Mouse (Mus musculus) heart, adult 18-20 months (tissue): Measurements from ENCODE around the gene Dhx34. TPM values are rescaled to one million over a fixed set of nuclear protein-coding genes. Genes with fewer than 3 reads are reported as not detected.
"Not testable (repeated sequence)": the region's sequence is repeated elsewhere in the genome, so short reads cannot be mapped to it uniquely, and the experiment has no call there.

ENCODE experiments used
- DNase-seq, 2 experiments: peaks; one replicate each; pipeline ENCODE4 v3.0.0; 2021 to 2022; ENCODE audit warnings: mixed read lengths in 1 of 2
- long read RNA-seq, 2 experiments: library from polyadenylated mRNA; stranded (forward); transcript quantifications; one replicate each; pipeline ENCODE4 v2.0.0; 2021
- total RNA-seq, 2 experiments: library from RNA; stranded (reverse); gene quantifications; 2 replicates each; pipeline ENCODE4 v1.2.3; 2021

Dhx34 gene
- 1 to 10 TPM; 8.4 to 8.6 TPM for total RNA-seq
- long read RNA-seq, experiment 1, full-length matches to known transcripts: 4 of 7 reads
- long read RNA-seq, experiment 1, partial matches to known transcripts: 3 of 7 reads
- long read RNA-seq, experiment 1, other reads (novel, unspliced or antisense): 0 of 7 reads
- long read RNA-seq, experiment 2, partial matches to known transcripts: 1 of 3 reads
- long read RNA-seq, experiment 2, other reads (novel, unspliced or antisense): 0 of 3 reads

GRCm38 (mm10) chr7:16221582-16222272 is at the start of gene Dhx34:
Dhx34 (minus strand) TSS chr7:16222037.
- peak; percentile 96 to 97 for DNase-seq

DNA sequence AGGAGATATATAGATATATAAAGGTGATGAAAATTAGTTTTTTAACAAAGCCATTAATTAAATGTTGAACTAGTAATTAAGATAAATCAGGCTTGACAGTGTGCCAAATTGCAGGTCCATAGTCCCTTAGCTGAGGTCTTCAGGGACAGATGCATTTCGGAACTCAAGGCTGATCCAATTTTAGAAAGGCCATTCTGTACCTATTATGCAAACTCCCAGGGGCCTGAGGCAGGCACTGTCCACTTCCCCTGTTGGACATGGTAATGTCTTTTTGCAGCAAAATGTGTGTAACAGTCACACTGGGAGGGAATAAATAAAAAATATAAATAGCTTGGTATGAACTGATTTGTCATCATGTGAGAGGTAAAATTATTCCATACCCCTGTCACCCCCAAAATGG is 49.3 kb upstream of the Dhx34 start:
- no peak for DNase-seq

DNA sequence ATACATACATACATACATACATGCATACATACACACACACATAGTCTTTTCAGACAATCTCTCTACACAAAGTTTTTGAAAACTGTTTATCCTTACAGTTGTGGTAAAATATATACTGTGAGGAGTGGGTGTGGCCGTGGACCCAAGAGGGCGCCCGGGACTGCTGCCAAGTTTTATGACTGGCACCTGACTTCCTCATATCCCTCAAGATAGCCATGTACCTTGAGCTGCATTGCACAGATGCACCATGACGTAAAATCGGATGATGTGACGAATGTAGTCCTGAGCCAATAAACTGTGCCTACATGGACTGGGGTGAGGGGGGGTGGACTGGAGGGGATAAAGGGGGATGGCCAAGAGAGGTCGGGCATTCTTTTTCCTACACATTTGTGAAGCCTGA is 44.8 kb upstream of the Dhx34 start:
- DNase-seq: not testable (repeated sequence)

DNA sequence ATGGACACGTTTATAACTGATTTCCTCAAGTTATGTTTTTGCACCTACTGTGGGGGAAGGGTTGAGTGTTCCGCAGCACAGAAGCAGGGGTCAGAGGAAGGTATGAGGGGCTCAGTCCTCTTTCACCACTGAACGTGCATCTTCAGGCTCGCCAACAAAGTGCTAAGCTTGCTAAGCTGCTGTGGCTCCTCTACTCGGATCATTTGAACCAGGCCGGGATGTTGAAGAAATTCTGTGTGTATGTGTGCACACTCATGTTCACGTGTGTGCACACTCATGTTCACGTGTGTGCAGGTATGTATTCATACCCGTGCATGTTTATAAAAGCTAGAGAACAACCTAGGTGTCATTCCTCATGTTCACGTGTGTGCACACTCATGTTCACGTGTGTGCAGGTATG is 44.0 kb upstream of the Dhx34 start:
- no peak for DNase-seq

DNA sequence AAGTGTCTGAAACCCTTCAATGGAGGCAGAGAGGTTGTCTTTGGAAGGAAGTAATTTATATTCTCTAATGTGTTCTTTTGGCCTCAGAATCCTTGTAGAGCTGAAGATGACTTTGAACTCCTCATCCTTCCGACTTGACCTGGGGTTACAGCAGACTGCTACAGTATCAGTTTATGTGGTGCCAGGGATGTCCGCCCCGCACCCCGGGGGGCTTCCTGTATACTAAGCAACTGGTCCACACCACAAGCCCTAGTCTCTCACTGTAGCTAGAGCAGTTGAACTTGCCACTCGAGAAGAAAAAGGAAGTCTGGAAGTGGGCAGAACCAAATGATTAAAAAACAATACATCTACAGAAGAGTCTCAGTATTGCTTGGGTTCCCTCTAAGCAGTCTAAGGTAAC is 42.0 kb upstream of the Dhx34 start:
- DNase-seq: no peak

- peak; percentile 72 to 90 for DNase-seq
Measured at GRCm38 (mm10) chr7:16263015-16263787, 41.4 kb upstream of the Dhx34 start.

- no peak for DNase-seq
Measured at GRCm38 (mm10) chr7:16261097-16261496, 39.3 kb upstream of the Dhx34 start.

DNA sequence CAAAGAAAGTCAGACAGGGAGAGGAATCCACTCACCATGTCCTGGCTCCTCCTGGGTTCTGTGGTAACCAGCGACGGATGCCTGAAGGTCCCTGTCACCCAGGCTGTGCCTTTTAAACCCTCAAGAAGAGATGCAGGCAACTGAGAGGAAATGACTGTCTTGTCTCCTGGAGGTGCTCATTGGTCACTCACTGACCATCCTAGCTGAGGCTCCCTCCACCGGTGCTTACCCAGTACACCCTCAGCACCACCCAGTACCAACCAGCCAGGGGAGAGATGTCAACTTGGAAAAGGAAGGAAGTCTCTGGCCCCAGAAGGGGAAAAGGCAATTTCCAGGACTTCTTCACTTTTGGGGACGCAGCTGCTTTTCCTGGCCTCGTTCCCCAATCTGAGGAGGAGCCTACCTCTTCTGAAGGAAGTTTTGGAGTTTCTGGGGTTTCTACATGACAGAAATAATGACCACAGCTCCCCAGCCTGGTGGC is 37.3 kb upstream of the Dhx34 start, which contains the start of gene C5ar1:
TSS of gene C5ar1 (minus strand) at position 431 of the 481 bp plus-strand sequence.
- peak in 1 of 2 experiments; percentile 71 for DNase-seq

DNA sequence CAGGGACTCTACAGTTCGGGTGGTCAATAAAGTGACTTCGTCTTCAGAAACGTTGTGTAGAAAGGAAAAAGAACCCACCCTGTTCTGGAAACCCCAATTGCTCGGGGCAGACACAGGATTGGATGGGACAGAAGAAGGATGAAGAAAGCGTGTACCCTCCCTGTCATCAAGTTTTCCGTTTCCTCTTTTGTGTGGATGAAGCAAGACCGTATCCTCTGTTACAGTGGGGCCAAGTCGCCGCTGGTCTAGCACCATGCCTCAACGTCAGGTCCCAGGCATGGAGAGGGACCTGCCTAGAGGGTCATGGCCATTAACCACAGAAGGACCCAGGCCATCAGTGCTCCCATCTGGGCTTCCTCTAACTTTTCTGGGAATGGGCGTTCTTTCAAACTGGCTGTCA is 36.0 kb upstream of the Dhx34 start:
- DNase-seq: peak in 1 of 2 experiments; percentile 64

GRCm38 (mm10) chr7:16255963-16256362 is 34.1 kb upstream of the Dhx34 start:
- not testable (repeated sequence) for DNase-seq

DNA sequence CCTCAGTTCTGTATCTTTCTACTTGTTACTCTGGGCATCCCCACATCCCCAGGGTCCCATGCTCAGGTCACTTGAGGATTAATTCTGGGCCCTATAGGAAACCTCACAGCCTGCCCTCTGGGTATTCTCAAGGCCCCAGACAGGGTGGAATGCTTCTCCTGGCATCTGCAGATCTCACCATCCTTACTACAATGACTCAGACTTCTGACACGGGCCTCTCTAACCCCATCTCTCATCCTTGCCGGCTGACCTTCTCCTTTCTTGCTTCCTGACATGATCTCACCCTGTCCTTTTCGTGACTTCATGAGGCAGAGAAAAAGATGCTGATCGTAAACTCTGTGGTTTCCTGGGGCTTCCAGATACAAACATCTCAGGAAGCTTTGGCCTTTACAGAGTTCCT is 32.4 kb upstream of the Dhx34 start:
- DNase-seq: peak in 1 of 2 experiments; percentile 64

- no peak for DNase-seq
Measured at GRCm38 (mm10) chr7:16250687-16251086, 28.9 kb upstream of the Dhx34 start.

DNA sequence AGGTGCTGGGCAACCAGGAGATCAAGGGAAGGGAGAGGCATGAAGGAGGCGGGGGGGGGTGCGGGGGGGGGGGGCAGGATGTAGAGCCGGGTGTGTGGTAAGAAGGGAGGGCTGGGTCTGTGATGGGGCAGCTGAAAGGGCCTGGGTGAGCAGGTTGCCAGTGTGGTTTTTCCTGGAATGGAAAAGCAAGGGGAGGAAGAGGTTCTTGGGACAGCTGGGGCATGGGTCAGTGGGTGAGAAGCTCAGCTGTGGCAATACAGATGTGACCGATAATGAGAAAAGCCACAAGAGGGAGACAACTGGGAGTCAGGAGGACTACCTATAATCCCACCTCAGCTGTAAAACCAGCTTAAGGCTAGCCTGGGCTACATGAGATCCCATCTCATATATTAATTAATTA is 24.1 kb upstream of the Dhx34 start:
- DNase-seq: no peak

DNA sequence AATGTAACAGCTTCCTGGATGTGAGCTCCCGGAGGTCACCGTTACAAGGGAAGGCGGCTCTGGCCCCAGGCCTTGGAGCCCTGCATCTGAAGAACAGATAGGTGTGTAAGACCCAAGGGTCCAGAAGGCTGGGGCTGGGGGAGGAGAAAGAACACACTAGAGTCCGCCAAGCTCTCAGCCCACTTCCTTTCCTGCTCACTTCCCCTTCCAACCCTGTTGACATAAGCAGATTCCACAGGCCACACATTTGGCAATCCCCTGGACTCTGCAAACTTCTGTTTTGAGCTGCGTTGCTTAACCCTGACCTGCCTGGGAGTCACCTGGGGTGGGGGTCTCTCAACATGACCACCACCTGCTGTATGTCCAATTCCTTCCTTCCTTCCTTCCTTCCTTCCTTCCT is 22.2 kb upstream of the Dhx34 start, which contains the start of gene C5ar2:
TSS of gene C5ar2 (minus strand) at position 88 of the 400 bp plus-strand sequence.
- peak in 1 of 2 experiments; percentile 72 for DNase-seq

DNA sequence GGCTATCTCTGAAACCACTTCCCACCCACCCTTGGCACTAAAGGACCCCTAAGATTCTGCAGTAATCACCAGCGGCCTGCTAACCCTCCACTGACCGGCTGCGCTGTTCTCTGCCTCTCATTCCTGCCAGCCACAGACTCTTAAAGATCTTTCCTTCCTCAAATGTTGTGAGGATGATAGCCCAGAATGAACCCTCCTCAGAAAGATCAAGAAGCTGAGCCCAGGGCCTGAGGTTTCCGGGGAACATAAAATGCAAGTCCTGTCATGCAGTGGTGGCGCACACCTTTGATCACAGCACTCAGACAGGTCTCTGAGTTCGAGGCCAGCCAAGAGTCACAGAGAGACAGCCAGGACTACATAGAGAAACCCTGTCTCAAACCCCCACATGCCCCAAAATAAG is 20.4 kb upstream of the Dhx34 start:
- no peak for DNase-seq

DNA sequence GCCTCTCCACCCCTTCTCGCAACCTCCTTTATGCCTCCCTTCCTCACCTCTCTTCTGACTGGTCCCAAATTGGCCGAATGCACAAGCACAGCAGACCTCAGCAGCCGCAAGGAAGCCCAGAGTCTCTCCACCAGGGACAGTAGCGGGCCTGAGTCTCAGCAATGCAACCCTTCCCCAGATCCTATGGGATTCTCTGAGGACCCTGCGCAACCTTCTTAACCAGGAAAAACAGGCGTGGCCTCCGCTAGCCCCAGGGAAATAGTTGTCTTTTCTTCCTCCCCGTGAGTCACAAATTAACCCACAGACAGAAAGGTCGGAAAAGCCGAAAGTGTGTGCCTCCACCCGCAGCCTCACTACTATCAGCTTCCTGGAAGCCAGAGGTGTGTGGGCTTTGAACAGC is 19.9 kb upstream of the Dhx34 start:
- no peak for DNase-seq

DNA sequence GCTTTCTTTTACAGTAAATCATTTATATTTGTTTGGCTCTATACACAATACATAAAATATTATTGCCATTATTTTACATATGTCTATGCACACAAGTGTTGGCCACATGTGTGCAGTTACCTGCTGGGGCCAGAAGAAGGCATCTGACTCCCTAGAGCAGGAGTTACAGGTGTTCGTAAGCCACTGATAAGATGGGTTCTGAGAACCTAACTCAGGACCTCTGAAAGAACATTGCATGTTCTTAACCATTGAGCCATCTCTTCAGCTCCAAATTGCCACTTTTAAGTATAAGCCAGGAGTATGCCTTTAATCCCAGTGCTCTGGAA is 19.1 kb upstream of the Dhx34 start:
- no peak for DNase-seq

GRCm38 (mm10) chr7:16240281-16240977 is 18.6 kb upstream of the Dhx34 start:
- DNase-seq: no peak

DNA sequence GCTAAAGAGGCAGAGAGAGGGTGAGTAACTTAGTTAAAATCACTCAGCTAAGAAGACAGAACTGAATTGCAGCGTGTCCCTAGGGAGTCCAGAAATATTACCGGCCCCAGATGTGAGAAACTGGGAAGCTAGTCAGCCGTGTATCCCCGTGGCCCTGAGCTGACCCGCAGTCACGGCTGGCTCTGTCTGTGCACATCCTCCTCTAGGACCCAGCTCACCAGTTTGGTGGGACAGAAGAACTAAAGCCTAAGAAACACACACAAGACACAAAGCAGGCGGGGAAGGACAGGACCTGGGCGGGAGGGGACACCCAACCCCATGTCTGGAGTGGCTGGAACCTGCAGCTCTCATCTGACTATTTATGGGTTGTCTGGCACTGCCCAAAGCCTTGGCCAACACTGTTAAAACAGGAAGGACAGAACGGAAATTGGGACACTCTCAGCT is 17.7 kb upstream of the Dhx34 start:
- DNase-seq: peak; percentile 69 to 79

DNA sequence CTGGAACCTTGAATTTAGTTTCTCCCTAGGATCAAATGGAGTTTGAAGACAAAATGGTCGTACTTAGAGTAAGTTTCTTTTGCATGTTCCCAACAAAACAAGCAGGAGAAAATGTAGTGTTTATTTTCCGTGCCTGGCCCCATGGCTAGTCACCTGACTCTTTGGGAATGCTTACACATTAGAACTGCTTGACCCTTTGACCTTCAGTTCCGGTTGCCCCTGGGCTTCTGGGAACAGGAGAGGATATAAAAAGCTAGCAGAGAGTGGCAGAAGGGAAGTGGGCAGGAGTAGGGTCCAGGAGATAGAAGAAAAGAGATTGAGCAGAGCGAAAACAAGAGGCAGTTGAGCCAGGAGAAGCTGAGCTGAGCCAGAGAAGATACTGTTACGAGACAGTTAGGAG is 8.0 kb upstream of the Dhx34 start:
- peak; percentile 61 for DNase-seq

DNA sequence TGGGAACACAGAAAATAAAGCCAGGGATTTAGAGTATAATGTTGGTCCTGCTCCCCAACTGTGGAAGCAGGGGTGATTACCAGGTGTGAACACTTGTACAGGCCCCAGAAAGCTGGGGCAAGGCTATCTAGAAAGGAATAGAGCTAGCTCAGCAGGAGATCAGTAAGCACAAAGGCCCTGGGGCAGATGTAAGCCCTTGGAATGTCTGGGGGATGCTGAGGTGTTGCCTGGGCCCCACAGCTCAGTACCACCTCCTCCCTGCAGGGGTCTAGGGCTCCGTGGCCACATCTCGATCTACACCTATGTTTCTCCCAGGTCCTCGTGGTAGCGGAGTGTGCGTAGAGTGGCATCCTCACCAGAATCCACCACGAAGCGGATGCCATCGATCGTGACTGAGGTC is 7.9 kb downstream of the Dhx34 start:
- no peak for DNase-seq

DNA sequence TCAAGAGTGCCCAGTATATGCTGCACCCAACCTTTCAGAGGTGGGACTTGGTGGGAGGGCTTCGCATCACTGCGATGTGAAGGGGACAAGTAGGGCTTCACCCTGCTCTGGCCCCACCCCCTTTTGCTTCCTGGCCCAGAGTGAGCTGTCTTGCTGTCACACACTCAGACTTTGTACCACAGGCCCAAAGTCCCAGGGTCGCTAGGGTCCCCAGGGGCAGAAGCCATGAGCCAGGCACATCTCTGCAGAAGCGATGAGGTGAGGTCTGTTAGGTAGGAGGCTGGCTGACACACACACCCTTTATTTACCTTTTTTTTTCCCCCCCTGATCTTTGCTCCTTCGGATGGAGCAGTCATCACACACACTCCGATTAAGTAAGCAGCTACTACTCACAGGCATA is 8.6 kb downstream of the Dhx34 start:
- no peak for DNase-seq
